Mouse (Mus musculus) CH12.LX (cell line): Measurements from ENCODE around the gene Pknox1. TPM values are rescaled to one million over a fixed set of nuclear protein-coding genes. Genes with fewer than 3 reads are reported as not detected.

Source experiments
- DNase-seq: peaks from one replicate; pipeline ENCODE4 v3.0.0-alpha.2; 2013; ENCODE audit errors: extremely low read depth
- H3K27ac ChIP-seq: 2 replicates; pipeline ENCODE4 v1.5.1; 2012; ENCODE audit warnings: low read depth, mild to moderate bottlenecking, control low read depth, moderate library complexity; ENCODE audit not compliant: insufficient read depth
- H3K27me3 ChIP-seq: replicated peaks from 2 replicates; pipeline ENCODE3; 2012; ENCODE audit warnings: inconsistent platforms
- H3K36me3 ChIP-seq, 2 experiments: replicated peaks in 1 of 2; 2 replicates each; pipeline versions ENCODE3 to v1.6.1; 2012; ENCODE audit warnings: inconsistent platforms in 1 of 2, low read length in 1 of 2, mild to moderate bottlenecking in 1 of 2, mixed read lengths in 1 of 2, moderate library complexity in 1 of 2; ENCODE audit not compliant: control insufficient read depth in 1 of 2, insufficient read depth in 1 of 2
- H3K4me1 ChIP-seq, 2 experiments: 2 replicates each; pipeline ENCODE4 v1.6.1; 2012; ENCODE audit warnings: inconsistent platforms in 1 of 2, moderate library complexity in 1 of 2; ENCODE audit not compliant: insufficient read depth in 2 of 2, control insufficient read depth in 1 of 2
- H3K4me2 ChIP-seq: 2 replicates; pipeline ENCODE4 v1.6.1; 2012; ENCODE audit warnings: low read depth, mild to moderate bottlenecking, control low read depth; ENCODE audit not compliant: poor library complexity, insufficient read depth, severe bottlenecking
- H3K4me3 ChIP-seq, 3 experiments: fragments of 150-350 bp in 1 of 3; sonication (generic) in 1 of 3; replicated peaks in 1 of 3; 2 replicates each; pipeline versions ENCODE3 to v1.5.1; 2011 to 2012; ENCODE audit warnings: low read depth in 2 of 3, low read length in 2 of 3, mild to moderate bottlenecking in 2 of 3, moderate library complexity in 2 of 3, control low read depth in 1 of 3, improper control_type of control experiment in 1 of 3, inconsistent platforms in 1 of 3, mixed read lengths in 1 of 3; ENCODE audit not compliant: poor library complexity in 1 of 3
- H3K79me2 ChIP-seq: replicated peaks from 2 replicates; pipeline ENCODE4 v1.6.1; 2012; ENCODE audit warnings: mild to moderate bottlenecking, moderate library complexity; ENCODE audit not compliant: control insufficient read depth, poor library complexity, insufficient read depth, severe bottlenecking; ENCODE audit errors: extremely low read depth
- H3K9ac ChIP-seq: 2 replicates; pipeline ENCODE4 v1.6.1; 2012; ENCODE audit warnings: low read depth, mild to moderate bottlenecking, control low read depth, moderate library complexity; ENCODE audit not compliant: insufficient read depth
- H3K9me3 ChIP-seq: replicated peaks from 2 replicates; pipeline ENCODE3; 2012; ENCODE audit warnings: low read length, inconsistent platforms, mixed read lengths
- BHLHE40 ChIP-seq: IDR thresholded peaks from 2 replicates; pipeline ENCODE4 v1.6.1; 2011; ENCODE audit warnings: mild to moderate bottlenecking, low read depth, low read length, improper control_type of control experiment
- CHD1 ChIP-seq: IDR thresholded peaks from 2 replicates; pipeline ENCODE4 v1.6.1; 2012; ENCODE audit warnings: low read depth, low read length, improper control_type of control experiment, inconsistent platforms
- CHD2 ChIP-seq: IDR thresholded peaks from 2 replicates; pipeline ENCODE4 v1.6.1; 2011; ENCODE audit warnings: low read length, improper control_type of control experiment
- ELF1 ChIP-seq: IDR thresholded peaks from 2 replicates; pipeline ENCODE4 v1.6.1; 2014; ENCODE audit warnings: low read depth, mild to moderate bottlenecking, inconsistent platforms, low read length, improper control_type of control experiment
- ETS1 ChIP-seq: conservative IDR thresholded peaks from 2 replicates; pipeline ENCODE4 v1.6.1; 2012; ENCODE audit warnings: low read depth, mild to moderate bottlenecking, inconsistent platforms, low read length, improper control_type of control experiment, moderate library complexity
- HCFC1 ChIP-seq: IDR thresholded peaks from 2 replicates; pipeline ENCODE4 v1.6.1; 2012; ENCODE audit warnings: low read depth, mild to moderate bottlenecking, inconsistent platforms, low read length, improper control_type of control experiment
- JUN ChIP-seq: IDR thresholded peaks from 2 replicates; pipeline ENCODE4 v1.6.1; 2011; ENCODE audit warnings: low read depth, mild to moderate bottlenecking, low read length, improper control_type of control experiment, moderate library complexity; ENCODE audit not compliant: insufficient read depth
- MAX ChIP-seq: IDR thresholded peaks from 2 replicates; pipeline ENCODE4 v1.6.1; 2011; ENCODE audit warnings: low read length, improper control_type of control experiment
- MEF2A ChIP-seq: IDR thresholded peaks from 2 replicates; pipeline ENCODE4 v1.6.1; 2014; ENCODE audit warnings: low read depth, mild to moderate bottlenecking, inconsistent platforms, low read length, improper control_type of control experiment, borderline replicate concordance
- MYC ChIP-seq: IDR thresholded peaks from 2 replicates; pipeline ENCODE4 v1.6.1; 2011; ENCODE audit warnings: low read depth, mild to moderate bottlenecking, improper control_type of control experiment, low read length
- PAX5 ChIP-seq: IDR thresholded peaks from 2 replicates; pipeline ENCODE4 v1.6.1; 2012; ENCODE audit warnings: low read length, inconsistent platforms, mixed read lengths
- POLR2A ChIP-seq: IDR thresholded peaks from 2 replicates; pipeline ENCODE4 v1.6.1; 2011; ENCODE audit warnings: low read depth, mild to moderate bottlenecking, improper control_type of control experiment, low read length
- RAD21 ChIP-seq: IDR thresholded peaks from 2 replicates; pipeline ENCODE4 v1.6.1; 2011; ENCODE audit warnings: low read depth, mild to moderate bottlenecking, low read length, improper control_type of control experiment, moderate library complexity
- RCOR1 ChIP-seq: conservative IDR thresholded peaks from 2 replicates; pipeline ENCODE4 v1.6.1; 2012; ENCODE audit warnings: low read depth, mild to moderate bottlenecking, inconsistent platforms, low read length, improper control_type of control experiment
- SMC3 ChIP-seq: IDR thresholded peaks from 2 replicates; pipeline ENCODE4 v1.6.1; 2011; ENCODE audit warnings: low read depth, low read length, improper control_type of control experiment
- TBP ChIP-seq: conservative IDR thresholded peaks from 2 replicates; pipeline ENCODE4 v1.6.1; 2011; ENCODE audit warnings: low read depth, low read length, improper control_type of control experiment
- UBTF ChIP-seq: IDR thresholded peaks from 2 replicates; pipeline ENCODE4 v1.6.1; 2012; ENCODE audit warnings: low read depth, mild to moderate bottlenecking, inconsistent platforms, low read length, improper control_type of control experiment, moderate library complexity
- USF2 ChIP-seq: conservative IDR thresholded peaks from 2 replicates; pipeline ENCODE4 v1.6.1; 2011; ENCODE audit warnings: low read depth, low read length, improper control_type of control experiment
- ZC3H11A ChIP-seq: IDR thresholded peaks from 2 replicates; pipeline ENCODE4 v1.6.1; 2012; ENCODE audit warnings: low read depth, mild to moderate bottlenecking, inconsistent platforms, low read length, improper control_type of control experiment
- ZMIZ1 ChIP-seq: IDR thresholded peaks from 2 replicates; pipeline ENCODE4 v1.6.1; 2012; ENCODE audit warnings: low read depth, mild to moderate bottlenecking, inconsistent platforms, low read length, improper control_type of control experiment
- ZNF384 ChIP-seq: IDR thresholded peaks from 2 replicates; pipeline ENCODE4 v1.6.1; 2012; ENCODE audit warnings: low read depth, low read length, improper control_type of control experiment, inconsistent platforms
- dilution Hi-C: fragments of 300-500 bp; cut with MboI; formaldehyde crosslinking; loops from 2 replicates; pipeline ENCODE4 v1.14.3; 2020; ENCODE audit warnings: low sequenced_read_pairs; ENCODE audit not compliant: extremely low pct_unique_long_range_greater_than_20kb, extremely low pct_ligation_motif_present
- in situ Hi-C: fragments of 300-500 bp; cut with MboI; formaldehyde crosslinking; loops from 3 replicates; pipeline ENCODE4 v1.14.3; 2019; ENCODE audit warnings: low sequenced_read_pairs, low pct_ligation_motif_present, low pct_unique_long_range_greater_than_20kb, mixed read lengths
- polyA plus RNA-seq: library from polyadenylated mRNA; unstranded; fragments of >175 nt; gene quantifications from 2 replicates; pipeline ENCODE4 v1.2.1, GENCODE M21; 2012; ENCODE audit warnings: low read depth; ENCODE audit not compliant: insufficient read length
- total RNA-seq, 2 experiments: library from RNA; depleted of rRNA; stranded (reverse); fragments of 300-350 nt in 1 of 2; fragments of >200 nt in 1 of 2; gene quantifications; 2 replicates each; pipeline ENCODE4 v1.2.3; 2012 to 2014

The Pknox1 gene
- total and polyA plus RNA-seq, 3 experiments = 15.1 to 22.3 (median 20.5) TPM

- dilution Hi-C loops = no loop called here
Observed at GRCm38 (mm10) chr17:31639651-31640050, 75.1 kb downstream of the Pknox1 start.

GRCm38 (mm10) chr17:31642331-31642730 is 77.8 kb downstream of the Pknox1 start:
- H3K27me3 ChIP-seq = peaks cover 19% of the 10 kb centered on the region
- H3K4me3 ChIP-seq = no peak overlapping the region

More at GRCm38 (mm10) chr17:31639651-31640050, 75.1 kb downstream of the Pknox1 start:
- DNase-seq = no peak
- Histone ChIP-seq H3K9me3 (no peaks in the 10 kb centered on the region), H3K9ac (no peak overlapping the region), H3K4me1 (peaks cover 4 to 12% of the 10 kb centered on the region in 2 experiments), H3K4me3 (no peak overlapping the region), H3K79me2 (no peaks in the 10 kb centered on the region), H3K27ac (no peak overlapping the region), H3K4me2 (no peak overlapping the region), H3K36me3 (no peaks in the 10 kb centered on the region), H3K27me3 (peaks cover 33% of the 10 kb centered on the region)
- in situ Hi-C loops = loop anchor here (25.0 kb wide), 1 partner anchor 277 kb away; no protein-coding TSS in a partner anchor
- peak; percentile 37; the same call in 1 of the 2 replicates for TF ChIP-seq ZNF384
- no peak for TF ChIP-seq JUN

GRCm38 (mm10) chr17:31642913-31643312 is 78.4 kb downstream of the Pknox1 start:
- Histone ChIP-seq H3K27ac (no peak overlapping the region), H3K9ac (no peak overlapping the region), H3K36me3 (peaks cover 17% of the 10 kb centered on the region in 2 experiments), H3K4me3 (no peak overlapping the region), H3K27me3 (peaks cover 13% of the 10 kb centered on the region), H3K4me2 (no peak overlapping the region), H3K4me1 (no peaks in the 10 kb centered on the region), H3K79me2 (no peaks in the 10 kb centered on the region), H3K9me3 (peaks cover 3% of the 10 kb centered on the region)
- in situ Hi-C loops (loop anchor here (25.0 kb wide), 1 partner anchor 281 kb away; no protein-coding TSS in a partner anchor), dilution Hi-C loops (no loop called here)
- DNase-seq = no peak
- no peak for TF ChIP-seq CHD2
- TF ChIP-seq PAX5 = no peak
- no peak for TF ChIP-seq MYC
- no peak for TF ChIP-seq SMC3
- no peak for TF ChIP-seq JUN
- TF ChIP-seq USF2 = no peak
- TF ChIP-seq UBTF = no peak
- TF ChIP-seq HCFC1 = no peak
- TF ChIP-seq ETS1 = no peak

More at GRCm38 (mm10) chr17:31642331-31642730, 77.8 kb downstream of the Pknox1 start:
- in situ Hi-C loops (loop anchor here (25.0 kb wide), 1 partner anchor 280 kb away; no protein-coding TSS in a partner anchor), dilution Hi-C loops (no loop called here)
- no peaks in the 10 kb centered on the region for H3K79me2 ChIP-seq
- TF ChIP-seq ZMIZ1 = no peak
- TF ChIP-seq RCOR1 = no peak
- no peak for TF ChIP-seq TBP
- no peak for TF ChIP-seq ZC3H11A
- TF ChIP-seq CHD2 = no peak
- TF ChIP-seq CHD1 = no peak
- no peak for TF ChIP-seq JUN
- TF ChIP-seq POLR2A = no peak
- no peak for TF ChIP-seq ELF1
- TF ChIP-seq MAX = no peak
- no peak for TF ChIP-seq RAD21
- TF ChIP-seq UBTF = no peak
- no peak for TF ChIP-seq ZNF384
- no peak for TF ChIP-seq BHLHE40
- TF ChIP-seq MEF2A = no peak
- no peak for DNase-seq
- no peak overlapping the region for H3K27ac ChIP-seq
- H3K4me2 ChIP-seq = no peak overlapping the region
- H3K4me1 ChIP-seq = peaks cover 0 to 5% of the 10 kb centered on the region in 2 experiments; a peak in 2 of 4 replicates
- H3K9me3 ChIP-seq = peaks cover 3% of the 10 kb centered on the region
- no peak overlapping the region for H3K9ac ChIP-seq
- H3K36me3 ChIP-seq = peaks cover 11% of the 10 kb centered on the region in 2 experiments
